Mouse (Mus musculus) gastrocnemius, postnatal 25 days (tissue): ENCODE measurements around the gene Plxna2. TPM values are rescaled to one million over a fixed set of nuclear protein-coding genes. Genes with fewer than 3 reads are reported as not detected.

Experiments used
- DNase-seq: peaks from one replicate; pipeline ENCODE4 v3.0.0; 2022
- total RNA-seq, 2 experiments: library from RNA; stranded (reverse); gene quantifications; 1 replicate in 1 of 2; 2 replicates in 1 of 2; pipeline ENCODE4 v1.2.3; 2021

Plxna2 gene
- total RNA-seq, 2 experiments from 2014 or later = 6.8 to 7.1 TPM

DNA sequence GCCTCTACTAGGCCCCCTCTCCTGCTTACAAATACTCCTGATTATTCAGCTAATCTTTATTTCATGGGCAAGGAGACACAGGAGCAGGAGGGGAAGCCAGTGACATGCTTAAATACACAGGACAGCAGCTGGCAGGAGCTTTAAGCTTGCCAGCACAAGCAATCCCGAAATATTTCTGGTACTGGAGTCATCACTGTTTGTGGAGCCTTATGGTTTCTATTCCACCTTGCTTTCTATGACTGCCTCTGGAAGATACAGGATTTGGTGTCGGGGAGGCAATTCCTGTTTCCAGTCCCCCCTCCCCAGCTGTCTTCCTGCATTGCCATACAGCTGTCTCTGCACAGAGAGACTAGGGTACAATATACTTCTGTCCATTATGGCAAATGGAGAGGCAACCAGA is 4.7 kb downstream of the Plxna2 start:
- DNase-seq = no peak

DNA sequence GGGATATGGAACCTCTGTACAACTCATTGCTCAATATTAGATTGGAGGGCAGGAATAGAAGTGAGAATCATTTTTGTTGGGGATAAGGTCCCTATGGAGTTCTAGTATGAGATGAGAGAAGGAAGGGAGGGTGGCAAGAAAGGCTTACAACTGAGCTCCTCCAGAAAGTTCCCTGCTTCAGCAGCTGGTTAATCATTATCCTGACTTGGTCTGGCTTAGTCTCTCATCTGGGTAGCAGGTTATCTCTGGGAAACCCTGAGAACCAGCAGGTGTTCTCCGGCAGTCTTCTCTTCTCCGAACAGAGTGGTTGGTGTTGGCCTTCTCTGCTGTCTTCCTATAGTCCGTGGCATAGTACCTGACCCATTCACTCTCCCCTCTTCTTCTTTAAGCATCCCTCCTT is 5.6 kb downstream of the Plxna2 start:
- no peak for DNase-seq

DNA sequence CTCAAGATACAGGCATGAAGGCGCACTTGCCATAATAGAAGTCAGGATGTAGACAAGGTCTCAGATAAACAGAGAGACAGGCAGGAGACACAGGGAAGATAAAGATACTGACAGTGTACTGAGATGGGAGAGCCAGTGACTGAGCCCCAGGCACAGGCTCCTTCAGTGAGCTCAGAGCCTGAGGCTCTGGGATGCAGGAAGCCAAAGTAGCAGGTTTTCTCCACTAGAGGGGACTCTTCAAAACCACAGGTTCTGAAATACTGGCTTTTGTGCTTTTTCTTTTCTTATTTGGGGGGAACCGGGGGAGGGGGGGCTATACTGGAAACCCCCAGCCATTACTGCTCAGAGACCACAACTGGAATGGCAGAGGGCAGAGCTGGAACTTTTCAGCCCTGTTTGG is 6.4 kb downstream of the Plxna2 start:
- no peak for DNase-seq

DNA sequence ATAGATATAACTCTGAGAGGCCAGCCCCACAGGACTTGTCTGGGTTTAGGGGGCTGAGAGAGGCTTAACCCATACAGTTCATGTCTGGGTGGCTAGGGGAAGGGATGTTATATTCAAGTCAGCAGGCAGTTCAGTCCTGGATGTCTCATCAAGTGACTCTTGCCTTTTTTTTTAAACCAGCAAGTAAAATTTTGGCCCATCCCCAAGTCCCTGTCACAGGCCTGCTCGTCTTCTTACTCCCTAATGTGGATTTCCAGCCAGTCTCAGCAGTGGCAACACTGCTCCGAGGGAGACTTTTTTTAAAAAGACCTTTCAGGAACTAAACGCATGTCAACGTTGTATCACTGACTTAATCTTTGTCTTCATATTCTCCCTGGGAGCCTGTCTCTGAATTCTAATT is 7.0 kb downstream of the Plxna2 start:
- DNase-seq = no peak

DNA sequence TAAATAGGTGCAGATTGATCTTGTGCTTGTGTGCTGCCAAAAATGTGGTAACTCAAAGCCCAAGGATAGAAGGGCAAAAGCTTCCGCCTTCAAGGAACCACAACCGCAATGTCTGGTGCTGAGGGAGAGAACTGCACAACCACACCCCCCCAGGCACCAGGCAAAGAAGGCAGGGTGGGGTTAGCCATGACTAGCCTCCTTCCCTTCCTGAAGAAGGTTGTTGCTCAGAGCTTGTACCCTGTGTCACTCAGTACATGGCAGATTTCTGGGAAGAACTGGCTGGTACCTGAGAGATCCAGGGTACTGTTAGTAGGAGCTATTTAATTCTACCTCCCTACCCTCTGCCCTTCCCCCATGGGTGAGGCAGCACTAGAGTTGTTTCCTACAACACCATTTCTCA is 8.1 kb downstream of the Plxna2 start:
- DNase-seq = no peak

DNA sequence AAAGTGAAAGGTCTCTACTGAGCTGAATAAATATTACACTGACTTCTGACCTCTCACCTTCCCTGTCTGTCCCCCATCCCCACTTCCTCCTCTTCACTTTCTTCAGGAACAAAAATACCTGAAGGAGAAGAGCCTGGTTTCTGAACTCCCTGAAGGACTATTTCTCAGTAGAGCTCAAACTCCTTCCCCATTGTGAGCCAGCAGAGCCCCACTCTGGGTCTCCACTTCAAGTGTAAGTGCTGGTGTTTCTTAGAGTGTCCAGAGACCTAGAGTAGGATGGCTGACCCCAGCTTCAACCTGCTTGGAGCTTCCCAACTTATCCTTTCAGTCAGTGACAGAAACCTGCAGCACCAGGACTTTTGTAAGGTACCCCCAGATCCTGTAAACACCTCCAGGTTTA is 9.3 kb downstream of the Plxna2 start:
- no peak for DNase-seq

DNA sequence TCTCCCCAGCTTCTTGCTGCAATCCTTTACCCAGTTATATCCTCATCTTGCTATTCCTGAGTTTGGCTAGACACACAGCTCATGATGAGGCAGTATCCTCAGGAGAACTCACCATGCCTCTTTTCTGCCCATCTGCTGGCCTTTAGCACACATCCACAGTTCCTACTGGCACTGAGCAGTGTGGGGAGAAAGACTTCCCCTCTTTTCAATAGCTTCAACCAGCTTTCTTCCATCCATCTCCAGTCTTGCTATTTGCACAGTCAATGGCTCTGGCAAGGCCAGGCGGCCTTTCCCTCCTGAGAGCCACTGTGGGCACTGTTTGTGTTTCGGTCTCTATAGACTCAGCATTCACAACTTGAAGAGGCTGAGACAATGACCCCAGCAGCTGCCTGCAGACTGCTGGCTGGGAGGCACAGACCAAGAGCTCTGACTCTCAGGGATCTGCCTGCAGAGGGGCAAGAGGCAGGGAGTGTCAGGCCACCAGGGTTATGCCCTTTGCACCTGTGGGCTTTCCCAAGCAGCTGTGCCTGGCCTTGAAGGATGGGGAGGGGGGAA is 11.2 kb downstream of the Plxna2 start:
- DNase-seq = no peak

DNA sequence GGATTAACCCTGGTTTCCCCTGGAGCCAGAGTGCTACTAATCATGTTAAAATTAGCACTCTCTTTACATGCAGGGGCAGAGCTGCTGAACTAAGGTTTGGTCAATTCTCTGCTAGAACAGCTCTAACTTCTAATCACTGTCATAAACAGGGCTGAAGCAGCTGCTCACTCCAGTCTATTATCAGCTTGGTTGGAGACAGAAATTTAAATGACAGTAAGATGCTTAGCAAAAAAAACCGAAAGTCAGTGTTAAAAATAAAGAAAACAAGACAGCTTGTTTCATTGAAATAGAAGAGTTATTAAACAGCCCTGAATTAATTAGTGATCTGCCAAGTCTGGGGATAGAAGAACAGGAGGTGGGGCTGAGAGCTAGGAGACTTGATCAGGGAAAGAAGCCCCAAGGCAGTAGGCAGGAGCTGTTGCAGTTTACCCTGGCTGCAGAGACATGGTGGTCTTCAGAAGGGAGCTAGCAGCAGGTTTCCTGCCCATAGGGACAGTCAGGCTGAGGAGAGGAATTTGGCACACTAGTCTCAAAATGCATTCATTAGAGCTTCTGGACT is 12.6 kb downstream of the Plxna2 start:
- no peak for DNase-seq

DNA sequence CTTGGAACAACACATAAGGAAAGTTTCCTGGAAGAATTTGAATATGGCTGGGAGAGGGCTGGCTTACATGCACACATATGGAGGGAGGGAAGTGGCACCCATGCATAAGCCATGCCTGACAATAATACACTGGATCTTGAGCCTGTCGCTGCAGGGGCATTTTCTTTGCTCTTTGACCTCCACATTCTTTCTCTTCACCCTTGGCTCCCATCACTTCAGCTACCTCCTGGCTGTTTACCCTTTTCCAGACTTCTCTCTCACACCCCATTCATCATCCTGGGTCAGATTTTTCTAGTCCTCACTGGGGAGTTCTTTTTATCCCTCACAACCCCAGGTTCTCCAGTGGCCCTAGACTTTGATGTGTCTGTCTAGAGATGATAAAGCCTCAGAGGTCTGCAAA is 13.6 kb downstream of the Plxna2 start:
- DNase-seq = no peak

DNA sequence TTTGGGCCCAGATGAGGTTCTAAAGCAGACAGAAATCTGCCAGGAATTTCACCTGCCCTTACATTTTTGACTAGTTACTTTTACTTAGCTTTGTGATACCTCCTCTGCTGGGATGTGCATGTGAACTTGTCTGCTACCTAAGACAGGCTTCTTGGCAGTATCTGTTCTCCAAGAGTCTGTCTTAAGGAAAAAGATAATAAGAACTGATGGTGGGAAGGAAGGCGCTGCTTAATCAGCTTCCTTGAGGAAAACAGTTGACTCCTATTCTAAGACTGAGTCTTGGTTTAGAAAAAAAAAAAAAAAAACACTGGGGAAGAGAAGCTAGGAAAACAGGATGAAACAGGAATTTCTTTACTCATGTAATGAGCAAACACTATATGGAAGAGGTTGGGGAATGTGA is 14.0 kb downstream of the Plxna2 start:
- DNase-seq = no peak

DNA sequence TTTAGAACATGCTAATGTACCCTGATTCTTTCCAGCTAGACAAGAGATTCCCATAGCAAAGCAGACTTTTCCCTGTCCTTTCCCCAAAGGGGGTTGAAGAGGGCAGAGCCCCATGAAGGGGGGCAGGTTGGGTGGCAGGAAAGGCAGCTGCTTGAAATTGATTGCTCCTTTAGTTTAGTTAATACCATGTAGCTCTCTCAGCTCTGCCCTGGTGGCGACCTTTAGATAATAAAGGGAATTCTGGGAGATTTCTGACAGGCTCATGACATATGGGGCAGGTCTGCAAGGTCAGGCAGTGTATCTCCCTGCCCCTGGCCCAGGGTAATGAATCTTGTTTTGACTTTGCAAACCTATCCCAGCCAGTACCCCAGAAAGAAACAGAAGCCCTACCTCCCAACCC is 17.4 kb downstream of the Plxna2 start:
- DNase-seq = no peak

DNA sequence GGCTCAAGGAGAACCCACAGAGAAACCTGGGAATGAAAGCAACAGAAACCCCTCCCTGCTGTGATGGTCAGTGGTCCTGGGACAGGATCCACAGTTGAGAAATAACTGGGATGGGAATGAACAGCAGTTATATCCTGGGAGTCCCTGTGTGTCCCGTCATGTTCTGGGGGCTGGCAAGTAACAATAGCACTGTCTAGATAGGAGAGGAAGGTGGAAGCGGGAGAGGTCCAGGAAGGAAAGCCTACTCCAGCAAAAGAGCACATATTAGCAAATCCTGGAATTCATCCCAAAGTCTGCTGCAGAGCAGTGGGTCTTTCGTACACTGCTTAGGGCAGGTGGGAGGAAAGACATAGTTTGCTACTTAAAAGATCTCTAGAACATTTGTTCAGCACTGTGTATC is 17.9 kb downstream of the Plxna2 start:
- no peak for DNase-seq

DNA sequence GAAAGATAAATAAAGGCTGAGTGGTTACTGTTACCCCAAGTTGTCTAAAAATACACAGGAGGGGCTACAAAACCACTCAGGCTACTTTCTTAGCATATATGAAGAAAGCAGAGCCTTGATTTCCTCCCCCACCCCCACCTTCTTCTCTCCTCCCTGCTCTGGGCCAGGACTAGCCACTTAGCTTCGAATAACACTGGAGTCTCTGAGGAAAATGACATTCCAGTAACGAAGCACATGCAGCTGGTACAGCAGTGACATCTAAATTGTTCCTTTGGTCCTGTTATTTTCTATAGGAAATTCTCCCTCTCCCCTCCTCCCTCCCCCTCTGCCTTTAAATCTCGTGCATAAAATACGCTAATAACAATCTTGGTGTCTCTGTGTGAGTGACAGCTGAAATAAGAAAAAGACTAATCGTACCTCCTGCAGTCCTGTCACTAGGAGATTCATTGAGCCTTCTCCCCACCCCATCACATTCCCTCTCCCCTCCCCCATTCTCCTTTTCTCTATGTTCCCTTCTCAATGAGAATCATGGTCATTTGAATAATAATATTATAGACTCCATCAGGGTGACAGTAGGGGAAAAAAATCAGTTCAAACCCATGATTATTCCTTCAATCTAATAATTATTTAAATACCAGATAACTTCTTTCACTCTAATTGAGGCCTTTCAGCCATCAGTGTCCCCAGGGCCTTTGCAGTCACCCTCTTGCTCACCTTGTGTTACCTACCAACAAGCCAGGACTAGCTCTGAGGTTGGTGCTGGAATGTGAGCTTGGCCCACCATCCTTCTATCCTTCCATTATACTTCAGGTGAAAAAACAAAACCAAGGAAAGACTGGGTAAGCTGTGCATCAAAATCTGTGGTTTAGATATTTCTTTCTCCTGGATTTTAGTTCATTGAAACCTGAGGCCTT is 19.6 kb downstream of the Plxna2 start:
- no peak for DNase-seq

DNA sequence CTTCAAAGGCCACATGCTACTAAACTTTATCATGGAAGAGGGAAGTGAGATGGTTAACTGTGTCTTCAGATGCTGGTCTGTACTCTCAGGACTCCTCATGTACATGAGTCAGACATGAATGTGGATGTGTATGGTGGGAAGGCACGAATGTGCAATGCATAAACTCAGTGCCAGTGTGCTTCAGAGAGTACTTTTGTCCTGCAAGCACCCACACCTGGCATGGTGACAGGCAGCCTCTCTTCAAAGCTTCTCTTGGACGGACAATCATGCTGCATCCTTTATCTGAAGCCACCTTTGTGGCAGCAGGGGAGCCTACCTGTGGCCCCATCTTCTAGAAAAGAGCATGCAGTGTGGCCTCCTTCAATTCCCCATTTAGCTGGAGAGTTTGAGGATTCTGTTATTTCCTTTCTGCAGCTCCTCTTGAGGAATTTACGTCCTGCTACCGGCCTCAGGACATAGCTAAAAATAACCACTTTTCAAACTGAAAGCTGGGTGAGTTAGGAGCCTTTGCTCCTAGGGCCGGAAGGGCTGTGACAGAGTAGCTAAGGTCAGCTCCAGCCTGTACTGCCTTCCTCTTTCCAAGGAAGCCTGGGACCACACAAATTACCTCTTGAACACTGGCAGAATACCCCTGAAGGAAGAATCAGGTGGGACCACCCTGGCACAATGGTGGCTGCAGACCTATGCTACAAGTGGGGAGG is 23.7 kb downstream of the Plxna2 start:
- DNase-seq = no peak

DNA sequence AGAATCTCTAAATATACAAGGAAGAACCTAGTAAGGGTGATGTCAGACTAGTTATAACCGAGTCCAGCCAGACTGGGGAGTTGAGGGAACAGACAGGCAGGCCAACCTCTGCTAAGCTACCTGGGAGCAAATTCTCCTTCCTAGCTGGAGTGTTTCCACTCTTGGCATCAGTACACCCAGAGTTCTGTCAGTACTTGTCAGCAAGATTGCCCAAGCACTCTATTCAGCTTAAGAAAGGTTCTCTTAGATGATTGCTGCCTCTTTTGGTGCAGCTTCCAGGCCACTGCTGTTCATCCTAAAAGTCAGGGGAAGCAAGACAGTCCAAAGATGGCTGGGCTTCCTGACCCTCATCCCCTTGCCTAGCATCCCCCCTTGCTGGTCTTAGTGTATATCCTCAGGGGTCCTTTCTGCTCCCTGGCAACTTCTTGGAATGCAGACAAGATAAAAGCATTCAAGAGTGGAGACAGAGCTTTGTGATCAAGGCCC is 24.3 kb downstream of the Plxna2 start:
- DNase-seq = no peak

DNA sequence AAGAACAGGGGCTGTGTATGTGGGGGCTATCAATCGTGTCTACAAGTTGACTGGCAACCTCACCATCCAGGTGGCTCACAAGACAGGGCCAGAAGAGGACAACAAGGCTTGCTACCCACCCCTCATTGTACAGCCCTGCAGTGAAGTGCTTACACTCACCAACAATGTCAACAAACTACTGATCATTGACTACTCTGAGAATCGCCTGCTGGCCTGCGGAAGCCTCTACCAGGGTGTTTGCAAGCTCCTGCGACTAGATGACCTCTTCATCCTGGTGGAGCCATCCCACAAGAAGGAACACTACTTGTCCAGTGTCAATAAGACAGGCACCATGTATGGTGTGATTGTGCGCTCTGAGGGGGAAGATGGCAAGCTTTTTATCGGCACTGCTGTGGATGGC is 25.9 kb downstream of the Plxna2 start:
- DNase-seq = no peak

DNA sequence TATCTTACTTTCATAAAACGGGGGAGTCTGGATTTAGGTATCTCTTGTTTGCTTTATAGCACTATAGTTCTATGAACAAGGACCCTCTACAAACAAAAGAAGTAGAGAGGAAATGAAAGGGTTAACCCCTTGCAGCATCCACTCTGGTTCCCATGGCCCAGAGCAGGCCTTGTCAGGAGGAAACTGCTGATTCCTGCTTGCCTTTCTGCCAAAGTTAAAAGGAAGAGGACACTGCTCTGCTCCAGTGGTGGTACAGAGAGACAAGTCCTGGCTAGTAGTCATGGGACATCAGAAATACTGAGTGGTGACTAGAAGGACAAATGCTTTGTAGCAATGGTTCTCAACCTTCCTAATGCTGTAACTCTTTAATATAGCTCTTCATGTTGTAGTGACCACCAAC is 27.9 kb downstream of the Plxna2 start:
- no peak for DNase-seq

DNA sequence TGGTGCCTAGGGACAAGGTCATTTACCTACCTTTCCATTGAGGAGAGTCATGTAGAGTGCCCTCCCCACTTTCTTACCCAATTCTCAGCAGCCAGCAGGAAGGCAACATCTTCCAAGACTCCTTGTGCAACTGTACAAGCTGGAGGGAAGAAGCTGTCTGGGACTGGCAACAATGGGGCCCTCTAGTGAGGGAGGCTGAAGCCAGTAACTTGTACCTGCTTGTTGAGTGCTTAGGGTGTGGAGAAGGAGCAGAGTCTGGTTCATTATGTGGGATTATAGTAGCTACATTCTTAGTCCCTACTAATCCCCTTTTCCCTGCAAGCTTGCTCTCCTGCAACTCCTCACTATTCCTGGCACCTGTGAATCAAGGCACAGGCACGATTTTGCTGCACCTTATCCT is 32.1 kb downstream of the Plxna2 start:
- no peak for DNase-seq

DNA sequence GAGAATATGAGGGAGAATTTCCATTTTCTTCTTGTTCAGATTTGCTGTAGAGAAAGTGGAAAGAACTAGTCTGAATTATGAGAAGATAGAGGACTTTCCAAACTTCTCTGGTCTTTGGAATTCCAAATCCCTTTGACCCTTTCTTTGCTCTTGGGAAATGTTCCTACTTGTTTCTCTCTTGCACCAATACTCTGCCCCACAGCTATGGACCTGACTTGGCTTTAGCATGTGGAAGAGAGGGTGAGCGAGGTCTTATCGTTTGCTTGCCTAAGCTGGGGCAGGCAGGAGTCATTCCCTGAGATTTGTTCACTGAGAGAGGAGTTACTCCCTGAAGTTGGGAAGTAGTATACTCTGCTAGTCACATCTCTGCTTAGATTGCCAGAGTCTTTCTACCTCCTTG is 32.5 kb downstream of the Plxna2 start:
- no peak for DNase-seq

DNA sequence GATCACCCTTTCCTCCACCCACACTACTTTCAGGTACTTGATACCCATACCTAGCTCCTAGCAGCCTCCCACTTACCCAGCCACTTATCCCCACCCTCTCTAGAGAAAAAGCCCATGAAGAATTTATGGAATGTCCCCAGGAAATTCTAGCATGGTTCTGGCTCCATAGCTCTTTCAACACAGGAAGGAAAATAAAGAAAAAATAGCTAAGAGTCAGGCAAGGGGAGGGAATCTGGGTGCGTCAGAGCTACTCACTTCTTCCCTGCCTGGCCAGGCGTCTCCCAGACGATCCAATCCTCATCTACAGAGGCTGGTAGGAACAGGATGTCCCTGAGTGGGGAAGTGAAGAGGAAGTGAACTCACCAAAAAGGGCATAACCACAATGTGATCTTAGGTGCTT is 34.0 kb downstream of the Plxna2 start:
- DNase-seq = peak; percentile 48

DNA sequence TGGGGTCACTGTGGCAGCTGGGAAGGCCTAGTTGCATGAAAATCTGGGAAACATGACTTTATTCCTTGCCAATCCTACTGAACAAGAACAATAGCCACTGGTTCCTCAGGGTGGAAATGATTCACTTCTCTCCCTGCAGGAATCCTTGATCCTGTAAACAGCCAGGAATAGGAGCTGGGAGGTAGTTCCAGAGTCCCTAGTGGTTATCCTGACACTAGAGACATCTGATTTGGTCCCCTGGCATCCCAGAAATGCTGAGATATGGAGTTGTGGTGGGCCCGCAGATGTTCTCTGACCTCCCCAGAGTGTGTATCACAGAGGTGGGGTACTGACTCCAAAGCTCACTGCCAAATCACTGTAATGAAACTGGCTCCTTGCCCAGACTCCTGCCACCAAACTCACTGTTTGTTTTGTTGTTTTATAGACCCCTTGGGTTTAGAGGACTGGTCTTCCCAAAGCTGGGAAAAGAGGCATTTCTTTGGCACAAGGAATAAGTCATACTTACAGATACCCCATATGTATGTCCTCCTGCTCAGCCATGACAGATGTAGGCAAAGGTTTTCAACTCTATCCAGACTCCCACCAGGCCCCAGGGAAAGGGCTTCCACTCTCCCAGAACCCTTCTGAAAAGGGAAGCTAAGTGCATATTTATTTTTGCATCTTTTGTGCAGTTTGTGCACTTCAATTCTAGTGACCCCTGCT is 40.6 kb downstream of the Plxna2 start:
- DNase-seq = no peak

DNA sequence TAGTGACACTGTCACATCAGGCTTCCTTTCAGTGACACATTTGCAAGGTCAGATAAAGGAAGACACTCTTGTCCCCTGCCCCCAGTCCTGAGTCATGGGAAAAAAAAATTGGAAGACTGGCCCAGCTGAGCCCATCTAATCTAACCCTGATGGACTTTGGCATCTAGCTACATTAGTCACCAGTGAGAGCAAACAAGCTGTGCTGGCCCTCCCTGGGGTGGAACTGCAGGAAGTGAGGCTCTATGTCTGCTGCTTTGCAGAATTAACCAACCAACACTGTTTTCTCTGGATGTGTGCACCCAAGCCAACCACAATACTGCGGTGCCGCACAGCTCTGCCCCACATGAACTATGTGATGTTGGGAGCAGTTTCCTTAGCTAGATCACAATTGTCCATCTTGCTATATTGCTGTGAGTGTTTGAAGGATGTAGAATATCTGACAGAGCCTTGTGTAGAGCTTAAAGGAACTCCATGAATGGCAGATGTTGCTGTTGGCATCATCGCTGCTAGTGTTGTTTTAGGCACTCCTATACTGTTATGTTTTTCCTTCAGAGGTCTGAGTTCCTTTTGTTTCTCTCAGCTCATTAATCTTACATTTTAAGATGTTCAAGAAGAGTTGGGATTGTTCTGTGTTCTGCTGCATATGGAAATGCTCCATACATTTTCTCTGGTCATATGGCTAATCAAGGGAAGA is 42.6 kb downstream of the Plxna2 start:
- peak; percentile 57 for DNase-seq
